Mouse (Mus musculus) mammary gland, adult 2 months (tissue): Measurements from ENCODE around the gene Mchr1. TPM values are rescaled to one million over a fixed set of nuclear protein-coding genes. Genes with fewer than 3 reads are reported as not detected.

Experiments used
- polyA plus RNA-seq: library from polyadenylated mRNA; depleted of rRNA; stranded (reverse); fragments of >200 nt; gene quantifications from 2 replicates; pipeline ENCODE4 v1.2.3, GENCODE M21; 2012; ENCODE audit warnings: low replicate concordance; rRNA removed

The Mchr1 gene
- polyA plus RNA-seq, result 0.37 and 1.0 TPM in 2 replicates

DNA sequence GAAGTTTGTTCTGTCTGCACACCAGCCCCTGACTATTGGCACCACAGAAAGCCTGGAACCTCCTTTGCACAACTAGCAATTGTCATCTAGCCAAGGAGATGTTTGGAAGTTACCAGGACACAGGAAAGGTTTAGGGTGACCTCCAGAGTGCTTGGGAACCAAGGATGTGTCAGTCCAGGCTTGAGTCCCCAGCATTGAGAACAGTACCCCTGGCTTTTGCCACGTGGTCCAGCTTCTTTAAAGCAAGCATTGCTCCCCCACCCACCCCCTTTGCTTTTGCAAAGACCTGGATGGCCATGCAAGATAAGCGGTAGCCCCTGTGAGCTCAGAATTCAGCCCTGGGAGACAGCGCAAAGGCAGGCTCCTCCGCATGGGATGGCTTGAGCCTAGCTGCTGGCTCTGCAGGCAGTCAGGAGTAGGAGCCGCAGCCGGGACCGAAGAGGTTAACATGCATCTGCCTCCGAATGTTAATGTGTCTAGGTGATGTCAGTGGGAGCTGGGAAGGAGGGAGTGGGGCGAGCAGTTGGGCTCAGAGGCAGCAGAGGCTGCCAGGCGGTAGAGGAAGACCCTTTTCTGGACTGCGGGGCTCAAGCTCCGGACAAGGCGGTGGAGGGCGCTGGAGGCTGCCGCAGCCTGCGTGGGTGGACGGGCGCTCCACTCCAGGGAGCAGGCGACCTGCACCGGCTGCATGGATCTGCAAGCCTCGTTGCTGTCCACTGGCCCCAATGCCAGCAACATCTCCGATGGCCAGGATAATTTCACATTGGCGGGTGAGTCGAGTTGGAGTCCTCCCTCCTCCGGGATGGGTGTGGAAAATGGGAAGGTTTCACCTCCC, at the start of gene Mchr1:
Gene Mchr1, plus strand, starts transcription at position 414 of the 835 bp plus-strand sequence.

DNA sequence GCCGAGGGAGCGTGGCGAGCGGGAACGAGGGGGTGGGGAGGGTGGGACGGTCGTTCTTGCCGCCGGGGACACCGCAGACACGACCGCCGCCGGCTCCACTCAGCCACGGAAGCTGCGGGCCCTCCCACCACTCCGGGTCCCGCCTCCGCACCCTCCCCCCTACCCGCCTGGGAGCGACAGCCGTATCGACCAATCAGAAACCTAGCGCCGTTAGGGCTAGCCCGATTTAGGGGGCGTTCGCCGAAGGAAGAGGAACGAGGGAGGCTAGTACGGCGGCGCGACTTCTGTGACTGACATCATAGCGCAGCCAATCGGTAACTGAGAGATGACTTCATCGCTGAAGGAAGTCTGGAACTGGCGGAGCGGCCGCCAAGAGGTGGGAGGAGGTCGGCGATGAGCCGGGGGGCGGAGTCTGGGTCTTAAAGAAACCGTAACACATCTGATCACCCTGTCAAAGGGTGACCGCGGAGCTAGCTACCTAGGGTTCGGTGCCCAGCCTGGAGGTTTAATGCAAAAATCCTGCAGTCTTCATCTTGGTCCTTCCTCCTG, 44.6 kb upstream of the Mchr1 start, which contains the start of gene Mrtfa:
Gene Mrtfa, minus strand, starts transcription at position 128 of the 549 bp plus-strand sequence.

Other genes with a start within 250 kb of the Mchr1 start
- 42.6 and 77.7 TPM in 2 replicates for gene Mrtfa, start 44.7 kb upstream of the Mchr1 start, polyA plus RNA-seq
- 21.3 and 45.5 TPM in 2 replicates for gene Slc25a17, start 125.3 kb downstream of the Mchr1 start, polyA plus RNA-seq
- 24.1 and 26.7 TPM in 2 replicates for gene St13, start 164.6 kb downstream of the Mchr1 start, polyA plus RNA-seq
- 8.5 and 12.4 TPM in 2 replicates for gene Xpnpep3, start 164.6 kb downstream of the Mchr1 start, polyA plus RNA-seq
- gene Dnajb7, start 172.8 kb downstream of the Mchr1 start, polyA plus RNA-seq, result not detected in 2 replicates
- gene Rbx1, start 230.8 kb downstream of the Mchr1 start, polyA plus RNA-seq, result 33.9 and 73.1 TPM in 2 replicates